7 mouse cellular contexts compared by ENCODE assay signal in the genomic region with DNA sequence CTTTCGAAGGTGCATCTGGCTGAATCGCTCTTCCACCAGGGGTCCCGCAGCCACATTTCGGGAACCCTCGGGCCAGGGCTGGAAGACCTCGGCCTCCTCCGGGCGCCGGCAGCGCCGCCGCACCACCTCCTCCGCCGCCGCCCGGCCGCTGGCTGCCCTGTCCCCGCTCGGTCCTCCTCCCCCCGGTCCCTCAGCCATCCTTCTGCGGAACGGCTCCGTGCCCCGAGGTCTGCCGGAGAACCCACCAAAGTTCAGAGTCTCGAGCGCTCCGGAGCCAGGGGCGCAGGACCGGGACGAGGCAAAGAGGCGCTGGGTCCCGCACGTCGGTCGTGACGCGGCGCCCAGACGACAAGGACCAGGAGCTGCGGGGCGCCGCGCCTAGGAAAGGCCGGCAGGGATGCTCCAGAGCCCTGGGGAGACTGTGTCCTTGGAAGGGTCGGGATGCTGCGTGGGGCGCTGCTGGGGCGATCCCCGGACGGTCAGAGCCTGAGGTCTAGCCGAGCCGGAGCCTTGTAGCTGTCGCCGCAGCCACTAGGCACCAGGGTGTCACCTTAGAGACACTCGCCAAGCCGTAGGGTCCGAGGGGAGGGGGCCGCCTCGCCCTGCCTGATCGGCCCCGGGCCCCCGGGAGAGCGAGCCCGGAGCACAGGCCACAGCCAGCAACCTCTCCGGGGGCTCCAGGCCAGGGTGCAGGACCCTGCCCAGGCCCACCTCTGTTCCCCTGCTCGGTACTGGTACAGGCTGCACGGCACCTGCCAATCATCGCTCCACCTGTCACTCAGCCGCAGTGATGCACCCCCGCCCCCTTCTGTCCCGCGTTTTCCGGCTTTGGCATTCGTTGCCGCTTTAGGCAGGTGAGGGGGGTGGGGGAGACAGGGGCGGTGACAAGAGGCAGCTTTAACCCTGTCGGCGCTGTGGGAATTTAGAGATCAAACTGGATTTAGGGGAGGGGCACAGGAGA. TPM values are rescaled to one million over a fixed set of nuclear protein-coding genes. Genes with fewer than 3 reads are reported as not detected.
DNase-seq lines count a peak whose midpoint lies in the region; ATAC-seq and TF ChIP-seq lines count a peak whose summit lies in the region.

TSS of gene Dgkz (minus strand) at position 284 of the 961 bp plus-strand sequence.

- TF ChIP-seq CTCF in testis, adult 2 months (IDR thresholded peaks at IDR 0.05; ENCODE audit: control insufficient read depth, insufficient read depth, insufficient replicate concordance, low read depth, low read length) = no peak

- peak within 1 kb of the TSS; percentile 45 for H3K4me3 ChIP-seq in testis, adult 2 months (ENCODE audit: control insufficient read depth, low read depth, low read length)
- peak within 1 kb of the TSS; percentile 44 for H3K4me3 ChIP-seq in midbrain, embryonic 15.5 days

- ATAC-seq in midbrain, embryonic 15.5 days (replicated peaks) = peak; percentile 60

- H3K4me2 ChIP-seq in midbrain, embryonic 15.5 days = peak within 1 kb of the TSS; percentile 66

- H3K36me3 ChIP-seq in testis, adult 2 months (ENCODE audit: control insufficient read depth, insufficient read depth, low read length) = no peaks in the 10 kb centered on the region
- no peaks in the 10 kb centered on the region for H3K36me3 ChIP-seq in midbrain, embryonic 15.5 days (replicated peaks)

- peak within 1 kb of the TSS; percentile 42 for H3K9ac ChIP-seq in midbrain, embryonic 15.5 days

- no peak within 1 kb of the TSS for H3K27ac ChIP-seq in testis, adult 2 months (ENCODE audit: control insufficient read depth, insufficient read depth, low read depth, low read length)
- H3K27ac ChIP-seq in midbrain, embryonic 15.5 days = no peak within 1 kb of the TSS

- peaks cover 16% of the 10 kb centered on the region for H3K4me1 ChIP-seq in testis, adult 2 months (ENCODE audit: control insufficient read depth, insufficient read depth, low read length)
- H3K4me1 ChIP-seq in midbrain, embryonic 15.5 days = peaks cover 45% of the 10 kb centered on the region

- peaks cover 5% of the 10 kb centered on the region for H3K27me3 ChIP-seq in testis, adult 2 months (ENCODE audit: control insufficient read depth, insufficient read depth, low read length)
- H3K27me3 ChIP-seq in midbrain, embryonic 15.5 days (replicated peaks) = peaks cover 31% of the 10 kb centered on the region

- TF ChIP-seq POLR2A in testis, adult 2 months (IDR thresholded peaks at IDR 0.05; ENCODE audit: control insufficient read depth, low read depth, low read length) = no peak

- 1% methylated on average over 79 of the region's 79 CpGs for WGBS in midbrain, embryonic 15.5 days

- no peak for DNase-seq in testis, postnatal 14 days (ENCODE audit: low spot score)
- peak; percentile 42 to 58 for DNase-seq in cerebellum, postnatal 14 days
- DNase-seq in heart, adult 8-10 months (ENCODE audit: low spot score) = no peak
- DNase-seq in layer of hippocampus, postnatal 14 days (ENCODE audit: low spot score in 2 of 2) = no peak
- DNase-seq in spleen, postnatal 36 days (ENCODE audit: low spot score in 2 of 2) = no peak

- no peaks in the 10 kb centered on the region for H3K9me3 ChIP-seq in midbrain, embryonic 15.5 days

RNA-seq across cellular contexts. Expression of gene Dgkz, which starts in this region (rescaled TPM):
- 14.2 and 14.3 TPM in 2 replicates for polyA plus RNA-seq in testis, adult 2 months (2012; rRNA removed)
- total RNA-seq in heart, adult 8-10 months (2022) = 10 to 100 TPM; 31.4 to 49.0 (median 42.7) TPM
- 100 to 1,000 TPM; 391 to 416 TPM for total RNA-seq in layer of hippocampus, postnatal 14 days (2021)
- 32.2 and 36.1 TPM in 2 replicates for polyA plus RNA-seq in midbrain, embryonic 15.5 days (2015; fragmentation: Nextera tagmentation; extraction: Ambion mirVana)

Comparison
In these comparisons a context has a peak if more than half of its experiments do, and no peak if none do; other contexts are left out.
1. RNA of gene Dgkz (total RNA-seq): 391 to 416 TPM in layer of hippocampus, postnatal 14 days; 31.4 to 49.0 TPM in heart, adult 8-10 months; every median in the first group is over 4 times any median in the second.
2. DNase-seq: peak in cerebellum, postnatal 14 days (2 of 2); none in testis, postnatal 14 days (single experiment), heart, adult 8-10 months (single experiment), layer of hippocampus, postnatal 14 days (0 of 2) and spleen, postnatal 36 days (0 of 2).